Mouse (Mus musculus): ENCODE data around the gene Psmb3. TPM values are rescaled to one million over a fixed set of nuclear protein-coding genes. Genes with fewer than 3 reads are reported as not detected.
A peak's percentile ranks its signal among the peaks of the same experiment; 100 is the strongest.

Gene Psmb3
- polyA plus RNA-seq, 1 experiment from 2014 or later: 200 TPM

- WGBS (ENCODE audit: insufficient replicate concordance): 6% methylated on average over 13 of the region's 13 CpGs
- H3K4me1 ChIP-seq (ENCODE audit: control insufficient read depth, low read depth, low read length): peaks cover 24% of the 10 kb centered on the region
- H3K4me3 ChIP-seq (ENCODE audit: low read depth, low read length): peak overlapping the region; percentile 85
- H3K27me3 ChIP-seq (ENCODE audit: control insufficient read depth, insufficient read depth, low read depth, low read length): no peaks in the 10 kb centered on the region
- H3K36me3 ChIP-seq (ENCODE audit: control insufficient read depth, insufficient read depth): peaks cover 11% of the 10 kb centered on the region
- H3K9ac ChIP-seq (ENCODE audit: low read depth, low read length): peak overlapping the region; percentile 92
- ATAC-seq (ENCODE audit: low read depth): no peak
- no peak overlapping the region; the same call in 1 of the 2 replicates for H3K27ac ChIP-seq (ENCODE audit: low read length)
- no peaks in the 10 kb centered on the region for H3K9me3 ChIP-seq (replicated peaks; ENCODE audit: control insufficient read depth, low read length)
- peak overlapping the region; percentile 89 for H3K4me2 ChIP-seq (ENCODE audit: low read depth, low read length)
Observed at GRCm38 (mm10) chr11:97745331-97745721, 42.1 kb downstream of the Psmb3 start.

- Histone ChIP-seq H3K4me1 (ENCODE audit: control insufficient read depth, low read depth, low read length) (peaks cover 19% of the 10 kb centered on the region), H3K4me3 (ENCODE audit: low read depth, low read length) (no peak overlapping the region), H3K9me3 (replicated peaks; ENCODE audit: control insufficient read depth, low read length) (no peaks in the 10 kb centered on the region), H3K9ac (ENCODE audit: low read depth, low read length) (no peak overlapping the region), H3K27me3 (ENCODE audit: control insufficient read depth, insufficient read depth, low read depth, low read length) (no peaks in the 10 kb centered on the region), H3K4me2 (ENCODE audit: low read depth, low read length) (no peak overlapping the region), H3K27ac (ENCODE audit: low read length) (no peak overlapping the region), H3K36me3 (ENCODE audit: control insufficient read depth, insufficient read depth) (peaks cover 28% of the 10 kb centered on the region)
- WGBS (ENCODE audit: insufficient replicate concordance): 83% methylated on average over 8 of the region's 8 CpGs
- ATAC-seq (ENCODE audit: low read depth): no peak
Observed at GRCm38 (mm10) chr11:97747773-97748172, 44.6 kb downstream of the Psmb3 start.

- Histone ChIP-seq H3K36me3 (ENCODE audit: control insufficient read depth, insufficient read depth) (peaks cover 34% of the 10 kb centered on the region), H3K27me3 (ENCODE audit: control insufficient read depth, insufficient read depth, low read depth, low read length) (no peaks in the 10 kb centered on the region), H3K27ac (ENCODE audit: low read length) (no peak overlapping the region), H3K4me2 (ENCODE audit: low read depth, low read length) (no peak overlapping the region), H3K4me3 (ENCODE audit: low read depth, low read length) (no peak overlapping the region), H3K4me1 (ENCODE audit: control insufficient read depth, low read depth, low read length) (peaks cover 12% of the 10 kb centered on the region), H3K9me3 (replicated peaks; ENCODE audit: control insufficient read depth, low read length) (no peaks in the 10 kb centered on the region), H3K9ac (ENCODE audit: low read depth, low read length) (no peak overlapping the region)
- ATAC-seq (ENCODE audit: low read depth): no peak
- WGBS (ENCODE audit: insufficient replicate concordance): 78% methylated on average over 5 of the region's 5 CpGs
Observed at GRCm38 (mm10) chr11:97748496-97748895, 45.3 kb downstream of the Psmb3 start.

GRCm38 (mm10) chr11:97753277-97753676, 50.1 kb downstream of the Psmb3 start:
- H3K9me3 ChIP-seq (replicated peaks; ENCODE audit: control insufficient read depth, low read length): no peaks in the 10 kb centered on the region
- H3K36me3 ChIP-seq (ENCODE audit: control insufficient read depth, insufficient read depth): peaks cover 43% of the 10 kb centered on the region
- no peaks in the 10 kb centered on the region for H3K27me3 ChIP-seq (ENCODE audit: control insufficient read depth, insufficient read depth, low read depth, low read length)
- H3K9ac ChIP-seq (ENCODE audit: low read depth, low read length): no peak overlapping the region
- H3K4me2 ChIP-seq (ENCODE audit: low read depth, low read length): no peak overlapping the region
- H3K4me3 ChIP-seq (ENCODE audit: low read depth, low read length): no peak overlapping the region
- no peaks in the 10 kb centered on the region for H3K4me1 ChIP-seq (ENCODE audit: control insufficient read depth, low read depth, low read length)
- WGBS (ENCODE audit: insufficient replicate concordance): 82% methylated on average over 8 of the region's 8 CpGs
- no peak overlapping the region for H3K27ac ChIP-seq (ENCODE audit: low read length)
- no peak for ATAC-seq (ENCODE audit: low read depth)

- Histone ChIP-seq H3K4me2 (ENCODE audit: low read depth, low read length) (no peak overlapping the region), H3K36me3 (ENCODE audit: control insufficient read depth, insufficient read depth) (peaks cover 38% of the 10 kb centered on the region), H3K9me3 (replicated peaks; ENCODE audit: control insufficient read depth, low read length) (no peaks in the 10 kb centered on the region), H3K27ac (ENCODE audit: low read length) (no peak overlapping the region), H3K27me3 (ENCODE audit: control insufficient read depth, insufficient read depth, low read depth, low read length) (no peaks in the 10 kb centered on the region), H3K9ac (ENCODE audit: low read depth, low read length) (no peak overlapping the region), H3K4me1 (ENCODE audit: control insufficient read depth, low read depth, low read length) (no peaks in the 10 kb centered on the region), H3K4me3 (ENCODE audit: low read depth, low read length) (no peak overlapping the region)
- 82% methylated on average over 1 of the region's 1 CpGs for whole genome bisulfite sequencing (ENCODE audit: insufficient replicate concordance)
- no peak for ATAC-seq (ENCODE audit: low read depth)
Observed at GRCm38 (mm10) chr11:97758125-97758524, 54.9 kb downstream of the Psmb3 start.

- Histone ChIP-seq H3K4me2 (ENCODE audit: low read depth, low read length) (no peak overlapping the region), H3K9me3 (replicated peaks; ENCODE audit: control insufficient read depth, low read length) (no peaks in the 10 kb centered on the region), H3K27ac (ENCODE audit: low read length) (no peak overlapping the region), H3K27me3 (ENCODE audit: control insufficient read depth, insufficient read depth, low read depth, low read length) (no peaks in the 10 kb centered on the region), H3K9ac (ENCODE audit: low read depth, low read length) (no peak overlapping the region), H3K4me3 (ENCODE audit: low read depth, low read length) (no peak overlapping the region), H3K4me1 (ENCODE audit: control insufficient read depth, low read depth, low read length) (no peaks in the 10 kb centered on the region), H3K36me3 (ENCODE audit: control insufficient read depth, insufficient read depth) (peaks cover 31% of the 10 kb centered on the region)
- 69% methylated on average over 6 of the region's 6 CpGs for WGBS (ENCODE audit: insufficient replicate concordance)
- ATAC-seq (ENCODE audit: low read depth): no peak
Observed at GRCm38 (mm10) chr11:97758942-97759341, 55.7 kb downstream of the Psmb3 start.

- Histone ChIP-seq H3K4me2 (ENCODE audit: low read depth, low read length) (no peak overlapping the region), H3K36me3 (ENCODE audit: control insufficient read depth, insufficient read depth) (peaks cover 30% of the 10 kb centered on the region), H3K9ac (ENCODE audit: low read depth, low read length) (no peak overlapping the region), H3K27ac (ENCODE audit: low read length) (no peak overlapping the region), H3K4me1 (ENCODE audit: control insufficient read depth, low read depth, low read length) (peaks cover 9% of the 10 kb centered on the region), H3K27me3 (ENCODE audit: control insufficient read depth, insufficient read depth, low read depth, low read length) (no peaks in the 10 kb centered on the region), H3K9me3 (replicated peaks; ENCODE audit: control insufficient read depth, low read length) (no peaks in the 10 kb centered on the region), H3K4me3 (ENCODE audit: low read depth, low read length) (no peak overlapping the region)
- no peak for ATAC-seq (ENCODE audit: low read depth)
Observed at GRCm38 (mm10) chr11:97761638-97762037, 58.4 kb downstream of the Psmb3 start.

Small RNA genes within 50 kb of the gene (microRNA-seq; reads per million reads assigned to microRNA genes)
- gene Gm24158 (not detected), gene Mir6927 (not detected), gene Mir8102 (not detected)

Other genes with a start within 250 kb of the Psmb3 start
- 0.46 and 0.59 TPM in 2 replicates for gene 4933428G20Rik, start 203.1 kb upstream of the Psmb3 start, polyA plus RNA-seq (2015; fragmentation: Nextera tagmentation; extraction: Ambion mirVana)
- gene Srcin1, start 127.2 kb upstream of the Psmb3 start, polyA plus RNA-seq (2015; fragmentation: Nextera tagmentation; extraction: Ambion mirVana): not detected in 2 replicates
- 0.11 and 0.24 TPM in 2 replicates for gene Epop, start 73.7 kb upstream of the Psmb3 start, polyA plus RNA-seq (2015; fragmentation: Nextera tagmentation; extraction: Ambion mirVana)
- gene Mllt6, start 40.0 kb upstream of the Psmb3 start, polyA plus RNA-seq (2015; fragmentation: Nextera tagmentation; extraction: Ambion mirVana): 0.16 and 0.21 TPM in 2 replicates
- gene Cisd3, start 17.6 kb upstream of the Psmb3 start, polyA plus RNA-seq (2015; fragmentation: Nextera tagmentation; extraction: Ambion mirVana): 16.5 and 19.8 TPM in 2 replicates
- 1.6 and 2.1 TPM in 2 replicates for gene Pcgf2, start 2.9 kb upstream of the Psmb3 start, polyA plus RNA-seq (2015; fragmentation: Nextera tagmentation; extraction: Ambion mirVana)
- 0.35 and 0.65 TPM in 2 replicates for gene Pip4k2b, start 41.3 kb downstream of the Psmb3 start, polyA plus RNA-seq (2015; fragmentation: Nextera tagmentation; extraction: Ambion mirVana)
- gene Cwc25, start 63.2 kb downstream of the Psmb3 start, polyA plus RNA-seq (2015; fragmentation: Nextera tagmentation; extraction: Ambion mirVana): 5.4 and 6.0 TPM in 2 replicates
- gene 1700001P01Rik, start 72.5 kb downstream of the Psmb3 start, polyA plus RNA-seq (2015; fragmentation: Nextera tagmentation; extraction: Ambion mirVana): not detected in 2 replicates
- gene Rpl23, start 79.0 kb downstream of the Psmb3 start, polyA plus RNA-seq (2015; fragmentation: Nextera tagmentation; extraction: Ambion mirVana): 232 and 261 TPM in 2 replicates
- gene Lasp1, start 95.6 kb downstream of the Psmb3 start, polyA plus RNA-seq (2015; fragmentation: Nextera tagmentation; extraction: Ambion mirVana): 32.3 and 38.3 TPM in 2 replicates
- 0.19 and 0.36 TPM in 2 replicates for gene B230217C12Rik, start 137.4 kb downstream of the Psmb3 start, polyA plus RNA-seq (2015; fragmentation: Nextera tagmentation; extraction: Ambion mirVana)
- gene Fbxo47, start 180.8 kb downstream of the Psmb3 start, polyA plus RNA-seq (2015; fragmentation: Nextera tagmentation; extraction: Ambion mirVana): 0.39 TPM in 2 replicates

All from liver, embryonic 16.5 days (tissue).